Mouse (Mus musculus) liver, adult 2 months (tissue): ENCODE data around the gene Fam69a. TPM values are rescaled to one million over a fixed set of nuclear protein-coding genes. Genes with fewer than 3 reads are reported as not detected.

Experiments used
- DNase-seq: peaks from one replicate; pipeline ENCODE4 v3.0.0-alpha.2; 2011; ENCODE audit warnings: low read depth, low spot score; ENCODE audit errors: extremely low read depth
- H3K27ac ChIP-seq: fragments of 200-500 bp; replicated peaks from 2 replicates; pipeline ENCODE4 v1.5.1; 2012; ENCODE audit warnings: low read depth, mild to moderate bottlenecking, control low read depth, inconsistent platforms, low read length; ENCODE audit not compliant: insufficient read depth
- H3K27me3 ChIP-seq: fragments of 200-500 bp; 2 replicates; pipeline ENCODE4 v1.6.1; 2012; ENCODE audit warnings: mild to moderate bottlenecking, moderate library complexity, low read length, inconsistent platforms; ENCODE audit not compliant: control insufficient read depth, insufficient read depth
- H3K36me3 ChIP-seq: fragments of 200-500 bp; 2 replicates; pipeline ENCODE4 v1.6.1; 2012; ENCODE audit warnings: low read length, inconsistent platforms; ENCODE audit not compliant: control insufficient read depth, insufficient read depth
- H3K4me1 ChIP-seq: fragments of 200-500 bp; 2 replicates; pipeline ENCODE4 v1.6.1; 2011; ENCODE audit warnings: low read length; ENCODE audit not compliant: control insufficient read depth, insufficient read depth
- H3K4me3 ChIP-seq: fragments of 200-500 bp; 2 replicates; pipeline ENCODE4 v1.5.1; 2011; ENCODE audit warnings: low read depth, mild to moderate bottlenecking, control low read depth, low read length, moderate library complexity; ENCODE audit not compliant: insufficient read depth
- H3K79me2 ChIP-seq: fragments of 200-500 bp; 2 replicates; pipeline ENCODE4 v1.6.1; 2012; ENCODE audit warnings: inconsistent platforms, mild to moderate bottlenecking, low read length, moderate library complexity; ENCODE audit not compliant: control insufficient read depth, insufficient read depth
- H3K9ac ChIP-seq: fragments of 200-500 bp; 2 replicates; pipeline ENCODE4 v1.6.1; 2012; ENCODE audit warnings: low read depth, mild to moderate bottlenecking, control low read depth, inconsistent platforms, low read length
- CTCF ChIP-seq: fragments of 200-500 bp; IDR thresholded peaks from 2 replicates; pipeline ENCODE4 v1.5.1; 2011; ENCODE audit warnings: low read depth, low read length, control low read depth
- POLR2A ChIP-seq: fragments of 200-500 bp; IDR thresholded peaks from 2 replicates; pipeline ENCODE4 v1.6.1; 2011; ENCODE audit warnings: low read length, control low read depth; ENCODE audit not compliant: insufficient read depth; ENCODE audit errors: extremely low read depth
- WGBS: fragments of 180-500 bp; shearing (Covaris S2); methylation state at CpG from one replicate; pipeline ENCODE4 v1.1.7; 2018; 5-methylcytosine and 5-hydroxymethylcytosine counted together
- polyA plus RNA-seq: library from polyadenylated mRNA; depleted of rRNA; stranded (reverse); fragments of >200 nt; gene quantifications from 2 replicates; pipeline ENCODE4 v1.2.3, GENCODE M21; 2012
- total RNA-seq: library from RNA; depleted of rRNA; stranded (reverse); fragments of >200 nt; gene quantifications from 2 replicates; pipeline ENCODE4 v1.2.3, GENCODE M21; 2014

Gene Fam69a
- total and polyA plus RNA-seq, 2 experiments: 1.4 to 5.3 TPM

- no peaks in the 10 kb centered on the region for H3K27me3 ChIP-seq
- H3K36me3 ChIP-seq: no peaks in the 10 kb centered on the region
- H3K4me3 ChIP-seq: peak overlapping the region; percentile 46
- DNase-seq: peak; percentile 43
- no peak overlapping the region for H3K9ac ChIP-seq
- no peak for TF ChIP-seq CTCF
- TF ChIP-seq POLR2A: no peak
- H3K27ac ChIP-seq: no peak overlapping the region
- WGBS: 43% methylated on average over 14 of the region's 14 CpGs
- no peaks in the 10 kb centered on the region; the same call in 1 of the 2 replicates for H3K79me2 ChIP-seq
- H3K4me1 ChIP-seq: peaks cover 9% of the 10 kb centered on the region
Measured at GRCm38 (mm10) chr5:107960532-107961202, 26.2 kb downstream of the Fam69a start.

- 90% methylated on average over 8 of the region's 8 CpGs for WGBS
- Histone ChIP-seq H3K27ac (no peak overlapping the region), H3K4me3 (no peak overlapping the region), H3K9ac (no peak overlapping the region), H3K27me3 (no peaks in the 10 kb centered on the region), H3K79me2 (no peaks in the 10 kb centered on the region; the same call in 1 of the 2 replicates), H3K36me3 (no peaks in the 10 kb centered on the region), H3K4me1 (peaks cover 9% of the 10 kb centered on the region)
- TF ChIP-seq CTCF (no peak), POLR2A (no peak)
- DNase-seq: no peak
Measured at GRCm38 (mm10) chr5:107959624-107960300, 27.1 kb downstream of the Fam69a start.

- H3K27ac ChIP-seq: no peak overlapping the region
- 82% methylated on average over 5 of the region's 5 CpGs for WGBS
- no peak for DNase-seq
Measured at GRCm38 (mm10) chr5:107950643-107951042, 36.2 kb downstream of the Fam69a start.

GRCm38 (mm10) chr5:107949607-107950006 lies 37.3 kb downstream of the Fam69a start:
- Histone ChIP-seq H3K4me1 (peaks cover 10% of the 10 kb centered on the region), H3K9ac (no peak overlapping the region), H3K27me3 (no peaks in the 10 kb centered on the region), H3K36me3 (no peaks in the 10 kb centered on the region), H3K4me3 (no peak overlapping the region), H3K27ac (no peak overlapping the region), H3K79me2 (peaks cover 3% of the 10 kb centered on the region; the same call in 1 of the 2 replicates)
- 85% methylated on average over 3 of the region's 3 CpGs for WGBS
- TF ChIP-seq POLR2A: no peak
- TF ChIP-seq CTCF: no peak
- DNase-seq: peak; percentile 49

More at GRCm38 (mm10) chr5:107950643-107951042, 36.2 kb downstream of the Fam69a start:
- no peak overlapping the region for H3K9ac ChIP-seq
- H3K36me3 ChIP-seq: no peaks in the 10 kb centered on the region
- peaks cover 10% of the 10 kb centered on the region for H3K4me1 ChIP-seq
- no peaks in the 10 kb centered on the region for H3K27me3 ChIP-seq
- no peak for TF ChIP-seq POLR2A
- TF ChIP-seq CTCF: no peak
- peaks cover under 1% of the 10 kb centered on the region; the same call in 1 of the 2 replicates for H3K79me2 ChIP-seq
- H3K4me3 ChIP-seq: no peak overlapping the region

- Histone ChIP-seq H3K36me3 (no peaks in the 10 kb centered on the region), H3K27me3 (no peaks in the 10 kb centered on the region), H3K9ac (no peak overlapping the region), H3K79me2 (peaks cover 3% of the 10 kb centered on the region; the same call in 1 of the 2 replicates), H3K27ac (no peak overlapping the region), H3K4me3 (no peak overlapping the region), H3K4me1 (peaks cover 10% of the 10 kb centered on the region)
- DNase-seq: peak; percentile 85
- WGBS: 18% methylated on average over 1 of the region's 1 CpGs
- TF ChIP-seq CTCF (no peak), POLR2A (no peak)
Measured at GRCm38 (mm10) chr5:107948899-107949298, 38.0 kb downstream of the Fam69a start.
